Mouse (Mus musculus): ENCODE measurements around the gene Shc1.

Shc1 gene

GRCm38 (mm10) chr3:89418170-89418860 lies at the start of gene Shc1, which contains the start of gene Cks1b:
TSS of gene Shc1 (plus strand) at chr3:89418443.
TSS of gene Cks1b (minus strand) at chr3:89418383.
- in situ Hi-C loops (cut with MboI; ENCODE audit: low sequenced_read_pairs): no loop called here

GRCm38 (mm10) chr3:89373581-89374231 lies 44.5 kb upstream of the Shc1 start:
- in situ Hi-C loops (cut with MboI; ENCODE audit: low sequenced_read_pairs): no loop called here

- in situ Hi-C loops (cut with MboI; ENCODE audit: low sequenced_read_pairs): no loop called here
Observed at GRCm38 (mm10) chr3:89377831-89378230, 40.4 kb upstream of the Shc1 start.

DNA sequence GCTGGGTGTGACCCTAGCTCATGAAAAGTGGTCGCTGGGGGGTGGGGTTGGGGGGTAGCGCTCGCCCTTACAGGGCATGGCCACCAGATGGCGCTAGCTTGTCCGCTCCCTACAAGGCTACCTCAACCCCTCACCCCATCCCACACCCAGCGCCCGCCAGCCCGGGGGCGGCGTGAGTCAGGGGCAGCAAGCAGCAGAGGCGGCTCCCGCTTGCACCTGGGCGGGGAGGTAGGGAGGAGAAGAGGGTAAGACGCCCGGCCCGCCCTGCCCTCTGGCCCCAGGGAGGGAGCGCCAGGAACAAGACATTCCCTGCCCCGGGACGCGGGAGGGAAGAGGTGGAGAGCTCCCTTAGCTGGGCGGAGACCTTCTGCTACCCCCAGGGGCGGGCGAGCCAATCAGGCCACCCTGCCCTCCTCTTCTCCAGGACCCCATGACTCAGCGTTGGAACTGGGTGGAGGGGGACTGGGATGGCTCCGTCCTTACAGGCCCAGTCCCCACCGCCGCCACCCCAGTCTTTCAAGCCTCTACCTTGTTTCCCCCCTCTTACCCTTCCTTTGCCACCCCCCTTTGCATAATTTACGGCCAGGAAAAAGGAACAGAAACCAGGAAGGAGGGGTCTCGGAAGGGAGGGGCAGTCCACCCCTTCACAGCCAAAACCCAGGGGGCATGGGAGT lies 39.7 kb upstream of the Shc1 start:
- in situ Hi-C loops (cut with MboI; ENCODE audit: low sequenced_read_pairs): no loop called here

DNA sequence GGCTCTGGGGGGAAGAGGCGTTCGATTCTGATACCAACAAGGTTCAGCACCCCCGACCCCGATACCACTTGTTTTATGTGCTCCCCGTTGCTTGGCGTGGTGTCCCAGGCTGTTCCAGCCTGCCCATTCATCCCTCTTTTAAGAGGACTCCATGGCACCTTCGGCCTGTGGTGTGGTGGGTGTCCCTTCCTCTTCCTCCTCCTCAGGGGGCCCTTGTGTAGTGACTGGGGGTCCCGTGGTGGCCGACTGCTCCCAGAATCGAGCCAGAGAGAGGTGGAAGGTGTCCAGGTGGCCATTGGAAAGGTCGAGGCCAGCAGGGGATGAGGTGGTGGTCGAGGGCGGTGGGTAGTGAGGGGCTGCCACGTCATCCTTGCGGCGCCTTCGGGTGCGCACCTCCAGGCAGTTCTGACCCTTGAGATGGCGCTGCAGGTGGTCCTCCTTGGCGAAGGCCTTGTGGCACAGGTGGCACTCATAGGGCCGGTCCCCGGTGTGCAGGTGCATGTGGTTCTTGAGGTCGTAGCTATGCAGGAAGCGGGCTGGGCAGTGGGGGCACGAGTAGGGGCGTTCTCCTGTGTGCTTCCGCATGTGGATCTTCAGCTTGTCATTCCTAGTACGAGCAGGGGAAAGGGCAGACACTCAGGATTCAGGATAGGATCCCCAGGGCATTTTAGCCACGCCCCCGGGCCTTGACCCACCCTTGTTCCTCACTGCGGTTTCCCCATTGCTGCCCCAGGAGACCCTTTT lies 38.7 kb upstream of the Shc1 start:
- in situ Hi-C loops (cut with MboI; ENCODE audit: low sequenced_read_pairs): no loop called here

DNA sequence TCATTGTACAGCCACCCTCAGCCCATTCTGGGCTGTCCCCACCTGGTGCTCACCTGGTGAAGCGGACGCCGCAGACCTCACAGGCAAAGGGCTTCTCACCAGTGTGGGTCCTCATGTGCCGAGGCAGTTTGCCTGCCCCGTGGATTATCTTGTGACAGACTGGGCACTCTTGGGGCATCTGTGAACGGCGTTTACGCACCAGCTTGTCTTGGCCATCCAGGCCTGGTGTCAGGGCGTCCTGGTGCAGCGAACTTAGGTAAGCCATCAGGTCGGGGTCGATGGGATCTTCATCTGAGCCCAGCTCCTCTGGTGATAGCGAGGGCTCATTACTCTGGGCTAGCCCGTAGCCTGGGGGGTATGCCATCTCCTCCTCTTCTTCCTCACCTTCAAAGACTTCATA lies 38.0 kb upstream of the Shc1 start:
- in situ Hi-C loops (cut with MboI; ENCODE audit: low sequenced_read_pairs): no loop called here

- in situ Hi-C loops (cut with MboI; ENCODE audit: low sequenced_read_pairs): no loop called here
Observed at GRCm38 (mm10) chr3:89380711-89381110, 37.5 kb upstream of the Shc1 start.

GRCm38 (mm10) chr3:89381233-89381632 lies 37.0 kb upstream of the Shc1 start:
- in situ Hi-C loops (cut with MboI; ENCODE audit: low sequenced_read_pairs): no loop called here

DNA sequence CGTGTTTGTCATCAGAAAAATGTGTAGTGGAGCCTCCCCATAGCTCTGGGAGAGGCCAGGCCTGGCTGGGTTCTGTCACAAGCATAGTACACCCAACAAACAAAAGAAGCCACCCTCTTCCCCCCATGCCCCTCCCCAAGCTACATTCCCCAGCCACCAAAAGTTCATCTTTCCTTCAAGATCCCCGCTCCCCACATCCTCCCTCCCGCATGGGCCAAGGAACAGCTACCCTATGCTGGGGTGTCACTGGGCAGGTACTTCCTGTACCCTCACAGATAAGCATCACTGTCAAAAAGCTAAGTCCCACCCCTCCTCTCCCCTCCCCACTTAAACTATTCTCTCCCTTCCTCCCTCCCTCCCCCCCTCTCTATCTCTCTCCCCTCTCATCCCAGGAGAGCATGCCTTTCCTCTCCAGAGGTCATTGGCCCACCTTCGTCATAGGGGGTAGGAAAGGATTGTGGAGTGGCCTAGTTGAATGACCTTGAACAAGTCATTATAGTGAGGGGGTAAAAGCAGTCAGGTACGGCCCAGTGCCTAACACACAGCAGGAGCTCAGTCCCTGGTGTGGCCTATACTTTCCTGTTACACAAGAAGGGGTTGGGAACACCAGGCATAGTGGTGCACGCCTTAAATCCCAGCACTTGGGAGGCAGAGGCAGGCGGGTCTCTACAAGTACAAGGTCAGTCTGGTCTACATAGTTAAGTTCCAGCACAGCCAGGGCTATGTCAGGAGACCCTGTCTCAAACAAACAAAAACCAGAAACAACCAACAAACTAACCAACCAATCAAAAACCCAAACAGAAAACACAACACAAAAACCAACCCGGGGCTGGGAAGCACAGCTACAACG lies 36.0 kb upstream of the Shc1 start:
- in situ Hi-C loops (cut with MboI; ENCODE audit: low sequenced_read_pairs): no loop called here

DNA sequence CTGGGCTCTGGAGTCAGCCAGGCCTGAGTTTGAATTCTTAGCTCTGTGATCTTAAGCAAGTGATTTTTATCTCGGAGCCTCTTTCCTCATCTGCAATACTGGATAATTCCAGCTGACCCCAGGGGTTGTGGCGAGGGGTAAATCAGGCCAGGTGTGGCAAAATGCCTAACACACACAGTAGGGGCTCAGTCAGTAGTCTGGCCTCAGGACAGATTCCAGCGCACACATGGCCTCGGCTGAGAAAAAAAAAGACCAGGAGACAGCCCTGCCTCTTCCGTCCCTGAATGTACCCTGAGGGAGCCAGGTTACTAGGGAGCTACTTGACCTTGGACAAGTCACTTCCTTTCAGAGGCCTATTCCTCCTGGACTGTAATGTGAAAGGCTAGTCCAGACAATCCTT lies 35.3 kb upstream of the Shc1 start:
- in situ Hi-C loops (cut with MboI; ENCODE audit: low sequenced_read_pairs): no loop called here

- in situ Hi-C loops (cut with MboI; ENCODE audit: low sequenced_read_pairs): no loop called here
Observed at GRCm38 (mm10) chr3:89383651-89384255, 34.5 kb upstream of the Shc1 start.

DNA sequence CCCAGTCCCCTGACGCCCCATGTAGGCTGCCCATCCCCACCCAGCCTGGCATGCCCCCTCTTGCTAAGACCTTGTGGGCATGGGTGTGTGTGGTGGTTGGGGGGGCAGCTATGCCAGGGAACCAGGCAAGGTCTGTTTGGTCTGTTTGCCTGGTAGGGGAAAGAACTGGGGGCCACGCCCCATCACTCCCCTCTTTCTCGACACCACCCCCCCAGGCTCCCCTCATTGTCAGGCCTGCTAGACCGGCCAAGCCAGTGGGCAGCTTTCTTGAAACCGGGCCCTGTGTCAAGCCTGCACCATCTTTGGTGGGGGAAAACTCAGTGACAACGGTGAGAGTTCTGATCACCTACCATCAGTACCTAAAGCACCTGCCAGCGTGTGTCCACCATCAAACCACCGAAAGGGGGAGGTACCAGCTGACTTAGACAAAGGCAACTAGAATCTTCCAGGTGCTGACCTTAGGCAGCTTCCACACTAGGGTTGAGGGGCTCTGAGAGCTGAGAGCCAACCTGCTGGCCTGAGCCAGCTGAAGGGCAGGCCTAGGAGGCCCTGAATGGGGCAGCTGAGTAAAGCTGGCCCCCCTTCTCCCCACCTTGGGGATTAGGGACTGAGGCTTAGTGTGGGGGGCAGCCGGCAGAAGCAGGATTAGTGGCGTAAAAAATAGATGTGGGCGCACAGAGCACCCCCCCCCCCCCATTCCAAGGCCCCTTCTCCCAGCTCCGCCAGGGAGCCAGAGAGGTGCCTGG lies 33.7 kb upstream of the Shc1 start:
- in situ Hi-C loops (cut with MboI; ENCODE audit: low sequenced_read_pairs): no loop called here

DNA sequence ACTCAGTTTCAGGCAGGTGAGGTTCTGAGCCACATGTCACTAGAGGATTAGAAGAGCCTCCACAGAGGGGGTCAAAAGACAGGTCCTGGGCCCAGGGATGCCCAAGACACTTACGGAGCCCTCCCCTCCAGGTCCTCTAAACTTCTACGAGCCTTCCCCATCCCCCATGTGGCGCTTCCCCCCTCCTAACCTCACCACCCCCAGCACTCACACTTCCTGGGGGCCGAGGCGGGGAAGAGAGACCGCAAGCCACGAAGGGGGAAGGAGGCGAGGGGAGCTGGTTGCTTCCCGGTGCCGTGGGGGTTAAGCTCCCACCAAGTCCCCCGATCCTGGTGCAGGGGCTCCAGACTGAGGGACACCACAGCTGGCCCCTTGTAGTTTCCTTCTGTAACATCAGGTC lies 32.8 kb upstream of the Shc1 start:
- in situ Hi-C loops (cut with MboI; ENCODE audit: low sequenced_read_pairs): no loop called here

GRCm38 (mm10) chr3:89386438-89387420 lies 31.5 kb upstream of the Shc1 start:
- in situ Hi-C loops (cut with MboI; ENCODE audit: low sequenced_read_pairs): no loop called here

DNA sequence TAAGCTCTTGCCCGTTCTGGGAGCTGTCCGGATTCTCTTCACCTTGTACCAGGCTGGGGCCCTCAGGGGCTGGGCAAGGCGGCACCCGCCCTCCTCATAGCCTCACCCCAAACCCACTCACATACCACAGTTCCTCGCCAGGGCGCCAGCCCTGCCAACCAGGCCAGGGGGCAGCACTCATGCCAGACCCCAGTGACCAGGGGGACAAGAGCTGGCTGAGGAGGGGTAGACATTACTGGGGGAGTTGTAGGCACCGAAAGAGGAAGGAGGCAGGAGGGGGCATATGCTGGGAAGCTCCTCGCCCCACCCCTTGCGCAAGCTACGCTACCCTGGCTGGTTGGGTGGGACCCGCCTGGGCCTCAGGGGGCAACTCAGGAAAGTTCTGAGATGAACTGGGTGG lies 30.6 kb upstream of the Shc1 start:
- in situ Hi-C loops (cut with MboI; ENCODE audit: low sequenced_read_pairs): no loop called here

DNA sequence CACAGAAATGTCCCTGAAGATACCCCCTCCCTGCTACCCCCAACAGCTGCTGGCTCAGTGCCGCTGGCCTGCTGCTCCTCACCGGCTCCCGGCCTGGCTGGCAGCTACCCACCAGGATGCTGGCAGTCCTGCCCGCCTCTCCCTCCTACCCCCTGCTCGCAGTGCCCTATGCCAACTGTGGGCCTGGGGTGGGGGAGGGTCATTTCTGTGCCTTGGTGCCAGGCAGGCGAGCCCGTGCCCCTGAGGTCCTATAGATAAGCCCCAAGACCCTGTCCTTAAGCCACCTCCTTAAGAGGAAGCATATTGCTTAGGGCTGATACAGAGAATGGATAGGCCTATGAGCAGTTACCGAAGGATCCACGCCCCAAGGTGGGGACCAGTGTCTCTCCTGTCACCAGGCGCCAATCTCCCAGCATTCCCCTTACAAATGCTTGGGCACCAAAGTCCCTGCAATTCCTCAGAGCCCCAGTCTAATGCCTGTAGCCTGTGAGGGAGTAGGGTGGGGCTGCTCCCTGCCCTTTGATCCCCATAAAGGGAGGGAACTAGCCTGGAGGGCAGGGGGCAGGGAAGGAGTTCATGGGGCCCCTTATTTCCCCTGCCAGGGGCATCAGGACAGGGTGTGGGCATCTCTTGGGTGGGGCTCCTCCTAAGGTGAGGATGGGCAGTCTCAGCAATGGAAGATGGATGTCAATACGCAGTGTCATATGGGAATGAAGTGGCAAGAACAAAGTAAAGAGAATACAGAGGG lies 29.9 kb upstream of the Shc1 start:
- in situ Hi-C loops (cut with MboI; ENCODE audit: low sequenced_read_pairs): no loop called here

GRCm38 (mm10) chr3:89388901-89389740 lies 29.1 kb upstream of the Shc1 start:
- in situ Hi-C loops (cut with MboI; ENCODE audit: low sequenced_read_pairs): no loop called here
